Mouse (Mus musculus) hindbrain, postnatal 0 days (tissue): ENCODE measurements around the gene Cnpy2. TPM values are rescaled to one million over a fixed set of nuclear protein-coding genes. Genes with fewer than 3 reads are reported as not detected.

Experiments used
- ATAC-seq: fragments of 200-750 bp; cut with Nextera tagmentation; 2 replicates; pipeline ENCODE4 v1.8.0; 2017; ENCODE audit warnings: mild to moderate bottlenecking, moderate TSS enrichment, moderate library complexity
- DNase-seq: peaks from one replicate; pipeline ENCODE4 v3.0.0-alpha.2; 2015; ENCODE audit warnings: low spot score
- H3K27ac ChIP-seq: fragments of 300-500 bp; sonication (generic); 2 replicates; pipeline ENCODE4 v1.5.1; 2014; ENCODE audit warnings: mild to moderate bottlenecking
- H3K27me3 ChIP-seq: fragments of 300-500 bp; sonication (generic); 2 replicates; pipeline ENCODE4 v1.6.1; 2014; ENCODE audit warnings: low read length, mixed read lengths; ENCODE audit not compliant: insufficient read depth
- H3K36me3 ChIP-seq: fragments of 300-500 bp; sonication (generic); 2 replicates; pipeline ENCODE4 v1.6.1; 2014; ENCODE audit warnings: low read length, mixed read lengths; ENCODE audit not compliant: insufficient read depth
- H3K4me1 ChIP-seq: fragments of 300-500 bp; sonication (generic); 2 replicates; pipeline ENCODE4 v1.6.1; 2014; ENCODE audit warnings: antibody characterized with exemption, low read length, mixed read lengths; ENCODE audit not compliant: insufficient read depth
- H3K4me2 ChIP-seq: fragments of 300-500 bp; sonication (generic); 2 replicates; pipeline ENCODE4 v1.6.1; 2014; ENCODE audit warnings: low read depth, mild to moderate bottlenecking, low read length, moderate library complexity, mixed read lengths
- H3K4me3 ChIP-seq: fragments of 300-500 bp; sonication (generic); 2 replicates; pipeline ENCODE4 v1.5.1; 2014; ENCODE audit warnings: low read length
- H3K9ac ChIP-seq: fragments of 300-500 bp; sonication (generic); replicated peaks from 2 replicates; pipeline ENCODE4 v1.6.1; 2014; ENCODE audit warnings: mild to moderate bottlenecking, low read length, moderate library complexity, mixed read lengths
- H3K9me3 ChIP-seq: fragments of 300-500 bp; sonication (generic); 2 replicates; pipeline ENCODE4 v1.6.1; 2016; ENCODE audit warnings: low read length, mixed read lengths
- CTCF ChIP-seq: IDR thresholded peaks from 2 replicates; pipeline ENCODE4 v1.5.1; 2016; ENCODE audit warnings: antibody characterized with exemption, control low read depth, low read depth
- whole genome bisulfite sequencing: fragments of 180-500 bp; shearing (Covaris S2); extraction: QIAGEN DNeasy Blood & Tissue Kit; methylation state at CpG from one replicate; pipeline ENCODE4 v1.1.7; 2014; 5-methylcytosine and 5-hydroxymethylcytosine counted together
- polyA plus RNA-seq: library from polyadenylated mRNA; unstranded; fragments of >200 nt; fragmentation: Nextera tagmentation; extraction: Ambion mirVana; gene quantifications from 2 replicates; pipeline ENCODE4 v1.2.1, GENCODE M21; 2015
- total RNA-seq: library from RNA; depleted of rRNA; stranded (reverse); fragments of >200 nt; gene quantifications from 2 replicates; pipeline ENCODE4 v1.2.3, GENCODE M21; 2014

Cnpy2 gene
- total and polyA plus RNA-seq, 2 experiments from 2014 or later: 42.9 to 186 TPM

GRCm38 (mm10) chr10:128335582-128335981, 13.3 kb downstream of the Cnpy2 start:
- H3K27me3 ChIP-seq: no peaks in the 10 kb centered on the region
- H3K9me3 ChIP-seq: no peaks in the 10 kb centered on the region
- no peak overlapping the region for H3K4me3 ChIP-seq
- under 1% methylated on average over 4 of the region's 4 CpGs for WGBS
- no peak overlapping the region for H3K27ac ChIP-seq
- no peaks in the 10 kb centered on the region for H3K36me3 ChIP-seq
- peak; percentile 76 for DNase-seq
- H3K9ac ChIP-seq: no peak overlapping the region
- no peak overlapping the region for H3K4me2 ChIP-seq
- TF ChIP-seq CTCF: peak; percentile 83
- ATAC-seq: no peak
- peaks cover 7% of the 10 kb centered on the region; the same call in 1 of the 2 replicates for H3K4me1 ChIP-seq

GRCm38 (mm10) chr10:128336195-128336594, 13.9 kb downstream of the Cnpy2 start:
- Histone ChIP-seq H3K4me1 (peaks cover 7% of the 10 kb centered on the region; the same call in 1 of the 2 replicates), H3K27ac (no peak overlapping the region), H3K27me3 (no peaks in the 10 kb centered on the region), H3K4me3 (no peak overlapping the region), H3K4me2 (no peak overlapping the region), H3K9me3 (no peaks in the 10 kb centered on the region), H3K9ac (no peak overlapping the region), H3K36me3 (no peaks in the 10 kb centered on the region)
- ATAC-seq (no peak), DNase-seq (no peak)
- WGBS: 96% methylated on average over 3 of the region's 3 CpGs
- no peak for TF ChIP-seq CTCF

- WGBS: 87% methylated on average over 3 of the region's 3 CpGs
- no peak for ATAC-seq
- no peak for TF ChIP-seq CTCF
- Histone ChIP-seq H3K9me3 (no peaks in the 10 kb centered on the region), H3K36me3 (no peaks in the 10 kb centered on the region), H3K4me2 (no peak overlapping the region), H3K9ac (no peak overlapping the region), H3K4me1 (peaks cover 10% of the 10 kb centered on the region; the same call in 1 of the 2 replicates), H3K27me3 (no peaks in the 10 kb centered on the region), H3K4me3 (no peak overlapping the region), H3K27ac (peak overlapping the region; percentile 95; the same call in 1 of the 2 replicates)
- DNase-seq: no peak
Observed at GRCm38 (mm10) chr10:128336597-128336996, 14.3 kb downstream of the Cnpy2 start.

GRCm38 (mm10) chr10:128337306-128338181, 15.3 kb downstream of the Cnpy2 start, which contains the start of gene Cs:
Cs (plus strand) TSS chr10:128337734.
- H3K4me3 ChIP-seq: peak within 1 kb of the TSS; percentile 97
- TF ChIP-seq CTCF: no peak
- ATAC-seq: peak; percentile 99
- H3K4me2 ChIP-seq: peak within 1 kb of the TSS; percentile 92
- H3K4me1 ChIP-seq: peaks cover 10% of the 10 kb centered on the region; the same call in 1 of the 2 replicates
- peak within 1 kb of the TSS; percentile 87 for H3K9ac ChIP-seq
- peak; percentile 98 for DNase-seq
- no peaks in the 10 kb centered on the region for H3K36me3 ChIP-seq
- H3K9me3 ChIP-seq: no peaks in the 10 kb centered on the region
- WGBS: 1% methylated on average over 61 of the region's 61 CpGs
- H3K27ac ChIP-seq: peak within 1 kb of the TSS; percentile 95
- no peaks in the 10 kb centered on the region for H3K27me3 ChIP-seq

- peaks cover 10% of the 10 kb centered on the region; the same call in 1 of the 2 replicates for H3K4me1 ChIP-seq
- peak overlapping the region; percentile 92 for H3K4me2 ChIP-seq
- H3K9ac ChIP-seq: peak overlapping the region; percentile 87
- H3K27ac ChIP-seq: peak overlapping the region; percentile 95
- H3K4me3 ChIP-seq: peak overlapping the region; percentile 97
- DNase-seq (no peak), ATAC-seq (no peak)
- TF ChIP-seq CTCF: no peak
- 20% methylated on average over 5 of the region's 5 CpGs for WGBS
- no peaks in the 10 kb centered on the region for H3K36me3 ChIP-seq
- H3K9me3 ChIP-seq: no peaks in the 10 kb centered on the region
- no peaks in the 10 kb centered on the region for H3K27me3 ChIP-seq
Observed at GRCm38 (mm10) chr10:128338415-128338814, 16.2 kb downstream of the Cnpy2 start.

GRCm38 (mm10) chr10:128338948-128339347, 16.7 kb downstream of the Cnpy2 start:
- no peak for TF ChIP-seq CTCF
- H3K4me2 ChIP-seq: peak overlapping the region; percentile 92
- DNase-seq (no peak), ATAC-seq (no peak)
- no peaks in the 10 kb centered on the region for H3K36me3 ChIP-seq
- H3K9me3 ChIP-seq: no peaks in the 10 kb centered on the region
- H3K27ac ChIP-seq: no peak overlapping the region
- H3K27me3 ChIP-seq: no peaks in the 10 kb centered on the region
- H3K9ac ChIP-seq: peak overlapping the region; percentile 87; the same call in 1 of the 2 replicates
- H3K4me3 ChIP-seq: peak overlapping the region; percentile 97; the same call in 1 of the 2 replicates
- H3K4me1 ChIP-seq: peaks cover 10% of the 10 kb centered on the region; the same call in 1 of the 2 replicates
- 52% methylated on average over 2 of the region's 2 CpGs for WGBS
